Mouse (Mus musculus) gastrocnemius, adult 2 months (tissue): ENCODE results near the gene Gm42417. TPM values are rescaled to one million over a fixed set of nuclear protein-coding genes. Genes with fewer than 3 reads are reported as not detected.

ENCODE experiments used
- DNase-seq: peaks from one replicate; pipeline ENCODE4 v3.0.0; 2022
- H3K27ac ChIP-seq: fragments of 200-600 bp; 2 replicates; pipeline ENCODE4 v1.8.1; 2022; ENCODE audit warnings: mild to moderate bottlenecking
- H3K4me3 ChIP-seq: fragments of 200-600 bp; 2 replicates; pipeline ENCODE4 v1.8.1; 2022; ENCODE audit warnings: mild to moderate bottlenecking, moderate library complexity
- CTCF ChIP-seq: fragments of 200-600 bp; IDR thresholded peaks from 2 replicates; pipeline ENCODE4 v1.8.1; 2022; ENCODE audit warnings: antibody characterized with exemption, mild to moderate bottlenecking, moderate library complexity
- intact Hi-C: fragments of 180-260 bp; cut with DNase I; formaldehyde crosslinking; loops from one replicate; pipeline ENCODE4 v1.15.1; 2025
- total RNA-seq, 2 experiments: library from RNA; stranded (reverse); gene quantifications; 2 replicates each; pipeline ENCODE4 v1.2.3; 2021

Gm42417 gene
- total RNA-seq, 2 experiments from 2014 or later, result 819 to 1,877 TPM

GRCm38 (mm10) chr1:36522210-36522609 lies 17.0 kb downstream of the Gm42417 start:
- TF ChIP-seq CTCF, result no peak
- peak; percentile 43 for DNase-seq
- Histone ChIP-seq H3K4me3 (no peak overlapping the region), H3K27ac (peak overlapping the region; percentile 76; the same call in 1 of the 2 replicates)
- intact Hi-C loops, result no loop called here

GRCm38 (mm10) chr1:36519626-36520025 lies 19.6 kb downstream of the Gm42417 start:
- no peak for DNase-seq
- intact Hi-C loops, result no loop called here
- Histone ChIP-seq H3K4me3 (no peak overlapping the region), H3K27ac (no peak overlapping the region)
- no peak for TF ChIP-seq CTCF

GRCm38 (mm10) chr1:36518259-36518658 lies 21.0 kb downstream of the Gm42417 start:
- no peak for DNase-seq
- TF ChIP-seq CTCF, result no peak
- Histone ChIP-seq H3K4me3 (no peak overlapping the region), H3K27ac (peak overlapping the region; percentile 31)
- intact Hi-C loops, result no loop called here

GRCm38 (mm10) chr1:36513718-36514117 lies 25.5 kb downstream of the Gm42417 start:
- H3K27ac ChIP-seq, result peak overlapping the region; percentile 96
- peak; percentile 60 for TF ChIP-seq CTCF
- peak overlapping the region; percentile 99 for H3K4me3 ChIP-seq
- no peak for DNase-seq
- intact Hi-C loops, result no loop called here

GRCm38 (mm10) chr1:36513310-36513709 lies 25.9 kb downstream of the Gm42417 start:
- peak overlapping the region; percentile 99 for H3K4me3 ChIP-seq
- intact Hi-C loops, result no loop called here
- no peak for TF ChIP-seq CTCF
- H3K27ac ChIP-seq, result peak overlapping the region; percentile 96
- DNase-seq, result no peak

- Histone ChIP-seq H3K4me3 (peak overlapping the region; percentile 99), H3K27ac (peak overlapping the region; percentile 96)
- DNase-seq, result no peak
- no peak for TF ChIP-seq CTCF
- intact Hi-C loops, result no loop called here
These were observed 26.3 kb downstream of the Gm42417 start for GRCm38 (mm10) chr1:36512966-36513280.

- TF ChIP-seq CTCF, result peak; percentile 28; the same call in 1 of the 2 replicates
- intact Hi-C loops, result no loop called here
- peak overlapping the region; percentile 96 for H3K27ac ChIP-seq
- H3K4me3 ChIP-seq, result peak overlapping the region; percentile 99
- DNase-seq, result peak; percentile 86
These were observed 26.9 kb downstream of the Gm42417 start for GRCm38 (mm10) chr1:36512089-36512965.

- intact Hi-C loops, result no loop called here
These were observed 27.8 kb downstream of the Gm42417 start, which contains the start of gene Cnnm3 for GRCm38 (mm10) chr1:36511289-36512021. TSS of gene Cnnm3 (plus strand) at chr1:36511867.

GRCm38 (mm10) chr1:36508238-36508637 lies 31.0 kb downstream of the Gm42417 start:
- intact Hi-C loops, result no loop called here
- no peak for DNase-seq
- TF ChIP-seq CTCF, result no peak
- H3K27ac ChIP-seq, result no peak overlapping the region
- no peak overlapping the region for H3K4me3 ChIP-seq

More at GRCm38 (mm10) chr1:36511289-36512021, 27.8 kb downstream of the Gm42417 start, which contains the start of gene Cnnm3:
- Histone ChIP-seq H3K4me3 (peak within 1 kb of the TSS; percentile 99), H3K27ac (peak within 1 kb of the TSS; percentile 96)
- peak; percentile 100 for DNase-seq
- peak; percentile 61 for TF ChIP-seq CTCF

GRCm38 (mm10) chr1:36501261-36501660 lies 38.0 kb downstream of the Gm42417 start:
- H3K4me3 ChIP-seq, result no peak overlapping the region
- peak; percentile 83 for DNase-seq
- peak; percentile 98; the same call in 1 of the 2 replicates for TF ChIP-seq CTCF
- intact Hi-C loops, result loop anchor here (2.0 kb wide), 1 partner anchor 178 kb away; no protein-coding TSS in a partner anchor
- no peak overlapping the region for H3K27ac ChIP-seq

- intact Hi-C loops, result loop anchor here (2.0 to 5.0 kb wide), 2 partner anchors 53 to 130 kb away; partner anchors contain the start of genes Kansl3 and Lman2l
- Histone ChIP-seq H3K4me3 (no peak overlapping the region), H3K27ac (peak overlapping the region; percentile 43; the same call in 1 of the 2 replicates)
- no peak for TF ChIP-seq CTCF
- no peak for DNase-seq
These were observed 41.9 kb downstream of the Gm42417 start for GRCm38 (mm10) chr1:36497312-36497711.

- peak; percentile 58 for TF ChIP-seq CTCF
- peak overlapping the region; percentile 67 for H3K27ac ChIP-seq
- no peak overlapping the region for H3K4me3 ChIP-seq
- intact Hi-C loops, result loop anchor here (2.0 to 5.0 kb wide), 2 partner anchors 52 to 129 kb away; partner anchors contain the start of genes Kansl3 and Lman2l
- DNase-seq, result peak; percentile 52
These were observed 42.5 kb downstream of the Gm42417 start for GRCm38 (mm10) chr1:36496719-36497118.
